Mouse (Mus musculus): ENCODE results near the gene Mcm3. TPM values are rescaled to one million over a fixed set of nuclear protein-coding genes. Genes with fewer than 3 reads are reported as not detected.
"Not testable (repeated sequence)": the region's sequence is repeated elsewhere in the genome, so short reads cannot be mapped to it uniquely, and the experiment has no call there.

The Mcm3 gene
- polyA plus RNA-seq, 1 experiment from 2014 or later: 282 TPM

- H3K4me1 ChIP-seq: peaks cover 7% of the 10 kb centered on the region; the same call in 1 of the 2 replicates
- WGBS: 75% methylated on average over 7 of the region's 7 CpGs
- no peaks in the 10 kb centered on the region for H3K36me3 ChIP-seq
- no peaks in the 10 kb centered on the region for H3K9me3 ChIP-seq (replicated peaks)
- DNase-seq (ENCODE audit: low spot score): no peak
- no peak overlapping the region for H3K27ac ChIP-seq
- H3K27me3 ChIP-seq (ENCODE audit: low read depth, poor library complexity, severe bottlenecking): no peaks in the 10 kb centered on the region
- no peak overlapping the region for H3K4me3 ChIP-seq
Observed at GRCm38 (mm10) chr1:20791414-20791813, 28.7 kb downstream of the Mcm3 start.

DNA sequence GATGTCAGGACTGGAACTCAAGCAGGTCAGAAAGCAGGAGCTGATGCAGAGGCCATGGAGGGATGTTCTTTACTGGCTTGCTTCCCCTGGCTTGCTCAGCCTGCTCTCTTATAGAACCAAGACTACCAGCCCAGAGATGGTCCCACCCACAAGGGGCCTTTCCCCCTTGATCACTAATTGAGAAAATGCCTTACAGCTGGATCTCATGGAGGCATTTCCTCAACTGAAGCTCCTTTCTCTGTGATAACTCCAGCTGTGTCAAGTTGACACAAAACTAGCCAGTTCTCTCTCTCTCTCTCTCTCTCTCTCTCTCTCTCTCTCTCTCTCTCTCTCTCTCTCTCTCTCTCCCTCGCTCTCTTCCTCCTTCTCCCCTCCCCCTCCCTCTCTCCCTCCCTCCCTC lies 29.6 kb downstream of the Mcm3 start, which contains the start of gene Il17f:
Il17f (minus strand) TSS at position 101 of the 400 bp plus-strand sequence.
- DNase-seq (ENCODE audit: low spot score); H3K4me3 ChIP-seq; H3K4me1 ChIP-seq; H3K27ac ChIP-seq; H3K36me3 ChIP-seq; H3K27me3 ChIP-seq (ENCODE audit: low read depth, poor library complexity, severe bottlenecking); H3K9me3 ChIP-seq (replicated peaks): not testable (repeated sequence)
- 89% methylated on average over 1 of the region's 1 CpGs for WGBS

DNA sequence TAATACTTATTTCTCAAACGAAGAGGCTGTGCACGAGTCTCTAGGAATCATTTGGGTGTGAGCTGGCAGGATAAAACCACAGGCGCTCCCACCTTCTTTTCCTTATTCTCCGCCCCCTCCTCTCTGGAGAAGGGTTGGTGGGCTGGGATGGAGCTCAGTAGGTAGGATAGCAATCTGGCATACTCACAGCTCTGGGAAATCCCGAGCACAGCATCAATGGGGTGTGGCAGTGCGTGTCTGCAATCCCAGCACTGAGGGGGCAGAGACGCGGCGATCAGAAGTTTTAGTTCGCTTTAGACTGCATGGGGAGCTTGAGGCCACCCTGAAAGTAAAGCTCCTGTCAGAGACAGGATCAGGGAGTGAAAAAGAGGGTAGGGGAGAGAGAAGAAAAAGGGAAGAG lies 31.7 kb downstream of the Mcm3 start:
- 43% methylated on average over 10 of the region's 10 CpGs for WGBS
- Histone ChIP-seq H3K9me3 (replicated peaks) (no peaks in the 10 kb centered on the region), H3K27me3 (ENCODE audit: low read depth, poor library complexity, severe bottlenecking) (no peaks in the 10 kb centered on the region), H3K27ac (no peak overlapping the region), H3K4me3 (no peak overlapping the region), H3K4me1 (peaks cover 7% of the 10 kb centered on the region; the same call in 1 of the 2 replicates), H3K36me3 (no peaks in the 10 kb centered on the region)
- no peak for DNase-seq (ENCODE audit: low spot score)

DNA sequence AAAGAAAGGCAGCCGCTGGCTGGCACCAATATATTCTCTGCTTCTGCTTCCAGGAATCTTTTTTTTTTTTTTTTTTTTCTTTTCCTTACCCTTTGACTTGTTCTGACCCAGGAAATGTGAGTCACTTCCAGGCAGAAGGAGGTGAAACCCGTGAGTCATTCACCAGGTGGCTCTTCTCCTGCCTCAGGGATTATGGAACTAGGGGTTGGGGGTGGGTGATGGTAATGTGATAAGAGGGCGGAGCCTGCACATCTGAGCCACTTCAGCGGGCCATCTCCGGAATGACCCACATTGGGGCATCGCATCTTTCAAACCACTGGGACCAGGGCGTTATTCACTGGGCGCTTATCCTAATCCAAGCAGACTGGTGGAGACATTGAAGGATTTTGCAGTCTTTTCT lies 33.1 kb downstream of the Mcm3 start:
- 44% methylated on average over 8 of the region's 8 CpGs for WGBS
- no peak overlapping the region for H3K4me3 ChIP-seq

DNA sequence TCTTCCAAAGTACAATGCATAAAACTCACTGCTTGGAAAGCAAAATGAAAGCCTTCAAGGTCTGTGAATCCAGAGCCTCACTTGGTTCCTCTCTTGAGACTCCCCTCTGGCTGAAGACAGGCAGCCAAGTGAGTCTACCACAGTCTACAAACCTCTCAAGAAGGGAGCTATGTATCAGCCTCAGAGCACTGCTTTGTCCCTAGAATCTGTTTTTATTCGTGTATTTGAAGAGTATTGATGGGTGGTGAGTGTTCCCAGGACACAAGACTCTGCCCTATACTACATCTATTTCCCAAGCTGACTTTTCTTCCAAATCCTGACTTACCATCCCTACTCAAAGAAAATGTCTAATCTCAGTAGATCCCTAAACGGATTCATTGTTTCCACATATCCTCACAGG lies 41.7 kb downstream of the Mcm3 start:
- DNase-seq (ENCODE audit: low spot score): no peak
- Histone ChIP-seq H3K36me3 (no peaks in the 10 kb centered on the region), H3K4me3 (no peak overlapping the region), H3K9me3 (replicated peaks) (no peaks in the 10 kb centered on the region), H3K4me1 (no peaks in the 10 kb centered on the region), H3K27me3 (ENCODE audit: low read depth, poor library complexity, severe bottlenecking) (no peaks in the 10 kb centered on the region), H3K27ac (no peak overlapping the region)
- 81% methylated on average over 2 of the region's 2 CpGs for WGBS

More for the DNA sequence above, 33.1 kb downstream of the Mcm3 start:
- H3K27ac ChIP-seq: no peak overlapping the region
- no peak for DNase-seq (ENCODE audit: low spot score)
- no peaks in the 10 kb centered on the region for H3K36me3 ChIP-seq
- peaks cover 7% of the 10 kb centered on the region; the same call in 1 of the 2 replicates for H3K4me1 ChIP-seq
- H3K9me3 ChIP-seq (replicated peaks): no peaks in the 10 kb centered on the region
- H3K27me3 ChIP-seq (ENCODE audit: low read depth, poor library complexity, severe bottlenecking): no peaks in the 10 kb centered on the region

- H3K4me3 ChIP-seq; DNase-seq (ENCODE audit: low spot score); H3K27ac ChIP-seq; H3K36me3 ChIP-seq; H3K4me1 ChIP-seq; H3K9me3 ChIP-seq (replicated peaks); H3K27me3 ChIP-seq (ENCODE audit: low read depth, poor library complexity, severe bottlenecking): not testable (repeated sequence)
- WGBS: 90% methylated on average over 4 of the region's 4 CpGs
Observed at GRCm38 (mm10) chr1:20774026-20774730, 45.9 kb downstream of the Mcm3 start.

DNA sequence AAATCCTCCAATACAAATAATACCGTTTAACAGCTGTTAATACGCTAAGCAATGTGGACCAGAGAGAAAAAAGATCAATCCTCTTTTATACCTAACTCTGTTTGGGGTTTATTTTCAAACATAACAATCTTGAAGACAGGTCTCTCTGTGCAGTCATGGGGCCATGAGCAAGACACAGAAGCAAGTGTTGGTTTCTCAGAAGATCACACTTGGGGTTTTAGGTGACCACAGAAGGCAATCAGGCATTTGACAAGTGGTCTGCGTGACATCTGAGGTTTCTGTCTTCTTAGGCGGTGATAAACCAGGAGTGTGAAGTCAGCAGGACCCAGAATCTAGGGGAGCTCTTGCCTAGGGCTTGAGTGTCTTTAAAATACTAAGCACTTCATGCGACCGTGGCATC lies 53.6 kb downstream of the Mcm3 start:
- no peaks in the 10 kb centered on the region for H3K9me3 ChIP-seq (replicated peaks)
- H3K27me3 ChIP-seq (ENCODE audit: low read depth, poor library complexity, severe bottlenecking): no peaks in the 10 kb centered on the region
- no peak for DNase-seq (ENCODE audit: low spot score)
- no peaks in the 10 kb centered on the region for H3K4me1 ChIP-seq
- no peaks in the 10 kb centered on the region for H3K36me3 ChIP-seq
- H3K4me3 ChIP-seq: no peak overlapping the region
- WGBS: 79% methylated on average over 6 of the region's 6 CpGs
- no peak overlapping the region for H3K27ac ChIP-seq

GRCm38 (mm10) chr1:20761411-20761810 lies 58.7 kb downstream of the Mcm3 start:
- Histone ChIP-seq H3K9me3 (replicated peaks) (no peaks in the 10 kb centered on the region), H3K4me3 (no peak overlapping the region), H3K36me3 (no peaks in the 10 kb centered on the region), H3K27ac (no peak overlapping the region), H3K27me3 (ENCODE audit: low read depth, poor library complexity, severe bottlenecking) (no peaks in the 10 kb centered on the region), H3K4me1 (no peaks in the 10 kb centered on the region)
- no peak for DNase-seq (ENCODE audit: low spot score)
- 91% methylated on average over 4 of the region's 4 CpGs for WGBS

GRCm38 (mm10) chr1:20760331-20760730 lies 59.8 kb downstream of the Mcm3 start:
- Histone ChIP-seq H3K9me3 (replicated peaks) (no peaks in the 10 kb centered on the region), H3K27me3 (ENCODE audit: low read depth, poor library complexity, severe bottlenecking) (no peaks in the 10 kb centered on the region), H3K27ac (no peak overlapping the region), H3K4me1 (no peaks in the 10 kb centered on the region), H3K4me3 (no peak overlapping the region), H3K36me3 (no peaks in the 10 kb centered on the region)
- no peak for DNase-seq (ENCODE audit: low spot score)
- WGBS: 87% methylated on average over 5 of the region's 5 CpGs

- no peak for DNase-seq (ENCODE audit: low spot score)
- Histone ChIP-seq H3K27ac (no peak overlapping the region), H3K4me3 (no peak overlapping the region), H3K4me1 (no peaks in the 10 kb centered on the region), H3K36me3 (no peaks in the 10 kb centered on the region), H3K9me3 (replicated peaks) (no peaks in the 10 kb centered on the region), H3K27me3 (ENCODE audit: low read depth, poor library complexity, severe bottlenecking) (no peaks in the 10 kb centered on the region)
- WGBS: 88% methylated on average over 10 of the region's 10 CpGs
Observed at GRCm38 (mm10) chr1:20759799-20760198, 60.3 kb downstream of the Mcm3 start.

DNA sequence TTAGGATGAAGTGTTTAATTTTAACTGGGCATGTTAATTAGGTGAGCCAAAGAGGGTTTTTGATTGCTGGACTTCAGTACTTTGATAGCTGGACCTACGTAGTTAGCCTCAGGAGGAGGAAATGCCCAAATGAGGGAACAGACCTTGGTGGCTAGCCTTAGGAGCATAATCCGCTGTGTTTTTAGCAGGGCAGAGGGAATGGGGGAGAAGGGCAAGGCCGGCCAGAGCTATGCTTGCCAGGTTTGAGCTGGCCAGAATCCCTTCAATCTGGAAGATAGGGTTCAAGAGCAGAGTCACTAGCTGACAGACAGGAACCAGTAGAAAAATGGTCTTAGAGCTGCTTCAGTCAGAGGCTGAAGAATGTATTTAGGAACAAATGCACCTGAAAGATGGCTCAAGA lies 62.5 kb downstream of the Mcm3 start:
- no peaks in the 10 kb centered on the region for H3K36me3 ChIP-seq
- no peaks in the 10 kb centered on the region for H3K27me3 ChIP-seq (ENCODE audit: low read depth, poor library complexity, severe bottlenecking)
- no peak for DNase-seq (ENCODE audit: low spot score)
- no peaks in the 10 kb centered on the region for H3K9me3 ChIP-seq (replicated peaks)
- no peak overlapping the region for H3K27ac ChIP-seq
- H3K4me3 ChIP-seq: no peak overlapping the region
- no peaks in the 10 kb centered on the region for H3K4me1 ChIP-seq
- 87% methylated on average over 3 of the region's 3 CpGs for WGBS

GRCm38 (mm10) chr1:20754439-20754838 lies 65.7 kb downstream of the Mcm3 start:
- no peaks in the 10 kb centered on the region for H3K9me3 ChIP-seq (replicated peaks)
- H3K27me3 ChIP-seq (ENCODE audit: low read depth, poor library complexity, severe bottlenecking): no peaks in the 10 kb centered on the region
- no peak for DNase-seq (ENCODE audit: low spot score)
- H3K36me3 ChIP-seq: no peaks in the 10 kb centered on the region
- H3K27ac ChIP-seq: no peak overlapping the region
- WGBS: 86% methylated on average over 10 of the region's 10 CpGs
- H3K4me1 ChIP-seq: no peaks in the 10 kb centered on the region
- H3K4me3 ChIP-seq: no peak overlapping the region

Measured in limb, embryonic 10.5 days (tissue).